Mouse (Mus musculus): ENCODE results near the gene Mthfd1.
"Not testable (repeated sequence)": the region's sequence is repeated elsewhere in the genome, so short reads cannot be mapped to it uniquely, and the experiment has no call there.

- not testable (repeated sequence) for TF ChIP-seq GATA1 (IDR thresholded peaks at IDR 0.05; ENCODE audit: borderline replicate concordance, low read length); FLI1 (IDR thresholded peaks at IDR 0.05; ENCODE audit: low read length)
These were observed 33.0 kb upstream of the Mthfd1 start for GRCm38 (mm10) chr12:76222104-76222503.

Data from megakaryocyte, embryonic 14.5 days (primary cell).